Mouse (Mus musculus): ENCODE measurements at regions not wholly inside any gene's neighbourhood (a gene's known extent, or its start where the extent isn't known, plus 50 kb on each side); places are given as distances from the start of the nearest gene placed in this dataset.

GRCm38 (mm10) chr3:157710790-157711381, 144.2 kb downstream of the Ptger3 start:
- DNase-seq (ENCODE audit: low spot score): no peak

DNA sequence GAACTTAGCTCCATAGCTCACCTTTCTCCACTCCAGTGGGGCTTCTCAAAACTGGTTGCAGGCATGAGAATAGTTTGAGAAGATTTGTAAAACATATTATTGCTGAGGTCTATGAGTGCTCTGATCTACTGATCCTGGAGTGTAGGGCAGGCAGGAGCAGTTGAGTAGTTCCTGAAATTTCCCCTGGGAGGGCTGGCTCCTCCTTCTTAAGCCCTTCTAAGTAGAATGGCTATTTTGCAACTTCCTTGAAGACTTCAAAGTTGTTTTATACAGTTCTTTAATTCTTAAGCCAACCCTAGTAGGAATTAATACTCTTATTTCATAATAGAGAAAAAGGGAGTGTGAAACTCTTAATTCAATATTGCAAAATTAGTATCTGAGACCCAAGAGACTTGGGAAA, 133.3 kb downstream of the Ptger3 start:
- DNase-seq (ENCODE audit: low spot score): no peak

DNA sequence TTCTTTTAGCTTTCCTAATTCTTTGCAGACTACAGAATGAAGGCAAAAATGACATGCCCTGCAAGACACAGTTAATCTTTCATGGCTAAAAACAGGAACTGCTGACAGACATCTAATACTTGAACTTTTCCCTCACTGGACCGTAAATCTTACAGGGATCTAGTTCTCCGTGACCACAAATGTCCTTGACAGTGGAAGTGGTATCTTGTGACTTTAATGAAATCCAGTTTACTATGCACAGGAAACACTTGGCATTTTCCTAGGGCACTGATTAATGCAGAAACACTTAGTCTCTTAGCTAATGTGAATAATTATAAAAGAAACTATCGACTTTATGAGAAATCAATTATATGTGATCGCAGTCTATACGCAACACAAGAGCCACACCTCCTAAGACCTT, 131.8 kb downstream of the Ptger3 start:
- DNase-seq (ENCODE audit: low spot score): no peak

DNA sequence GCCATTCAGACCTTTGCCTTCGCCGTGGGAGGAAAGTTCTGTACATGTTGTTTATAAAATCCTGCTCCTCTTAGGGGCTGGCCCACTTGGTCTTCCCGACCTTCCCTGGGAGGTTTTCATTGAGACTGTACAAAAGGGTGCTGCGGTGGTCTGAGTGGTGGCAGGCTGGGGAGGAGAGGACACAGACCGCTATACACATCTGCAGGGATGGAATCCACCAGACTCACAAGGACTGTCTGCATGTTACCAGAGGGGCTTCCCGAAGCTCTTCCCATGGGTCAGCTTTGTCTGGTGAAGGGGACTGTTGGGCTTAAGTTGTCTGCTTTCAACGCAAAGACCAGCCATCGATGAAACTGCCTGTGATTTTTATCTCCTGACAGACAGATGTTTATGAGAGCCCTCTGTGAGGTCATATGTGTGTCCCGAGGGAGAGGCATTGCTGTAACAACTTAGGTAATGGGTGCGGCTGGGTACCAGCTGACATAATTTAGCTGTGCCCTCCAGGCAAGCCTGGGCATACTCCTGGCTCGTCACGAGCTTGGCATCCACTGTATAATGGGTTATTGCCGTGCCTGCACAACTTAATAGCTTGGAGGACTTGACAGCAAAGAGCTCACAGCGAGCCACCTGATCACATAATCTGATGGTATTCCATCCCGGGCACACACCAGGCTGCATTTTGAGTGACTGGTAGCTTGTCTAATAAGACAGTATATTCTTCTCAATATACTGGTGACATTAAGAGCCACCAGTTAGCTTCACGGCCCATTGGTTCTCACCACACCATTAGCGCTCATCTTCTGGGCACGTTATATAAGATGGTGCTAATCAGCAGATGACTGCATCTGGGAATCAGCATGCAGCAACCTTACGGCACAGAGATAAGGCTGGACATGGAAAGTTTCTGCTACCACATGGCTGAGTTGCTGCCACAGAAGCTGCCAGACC, 128.7 kb downstream of the Ptger3 start:
- no peak for DNase-seq (ENCODE audit: low spot score)

Data from embryo, embryonic 10.5 days (tissue).